Mouse (Mus musculus) cerebellum, adult 11-12 months (tissue): ENCODE data around the gene Cep78.

Source experiments
- DNase-seq: peaks from one replicate; pipeline ENCODE4 v3.0.0; 2022

The Cep78 gene

GRCm38 (mm10) chr19:15984449-15985171 lies at the start of gene Cep78:
Gene Cep78 (minus strand): TSS chr19:15984989.
- DNase-seq = peak; percentile 93

- peak; percentile 21 for DNase-seq
These were observed 46.5 kb upstream of the Cep78 start for GRCm38 (mm10) chr19:16031276-16031675.

- peak; percentile 60 for DNase-seq
These were observed 44.5 kb upstream of the Cep78 start for GRCm38 (mm10) chr19:16029253-16029771.

GRCm38 (mm10) chr19:16028746-16029252 lies 44.0 kb upstream of the Cep78 start:
- no peak for DNase-seq

- DNase-seq = no peak
These were observed 43.3 kb upstream of the Cep78 start for GRCm38 (mm10) chr19:16027876-16028670.

- DNase-seq = no peak
These were observed 41.5 kb upstream of the Cep78 start for GRCm38 (mm10) chr19:16026276-16026675.

GRCm38 (mm10) chr19:16022178-16022577 lies 37.4 kb upstream of the Cep78 start:
- DNase-seq = no peak

GRCm38 (mm10) chr19:16016171-16016570 lies 31.4 kb upstream of the Cep78 start:
- DNase-seq = no peak

- DNase-seq = no peak
These were observed 30.6 kb upstream of the Cep78 start for GRCm38 (mm10) chr19:16015191-16015968.

- no peak for DNase-seq
These were observed 25.1 kb upstream of the Cep78 start for GRCm38 (mm10) chr19:16009746-16010337.

GRCm38 (mm10) chr19:16009111-16009510 lies 24.3 kb upstream of the Cep78 start:
- DNase-seq = no peak

- no peak for DNase-seq
These were observed 22.3 kb upstream of the Cep78 start for GRCm38 (mm10) chr19:16007131-16007530.

GRCm38 (mm10) chr19:15998157-15998556 lies 13.4 kb upstream of the Cep78 start:
- peak; percentile 43 for DNase-seq

GRCm38 (mm10) chr19:15996901-15997564 lies 12.2 kb upstream of the Cep78 start:
- peak; percentile 85 for DNase-seq

GRCm38 (mm10) chr19:15990102-15990501 lies 5.3 kb upstream of the Cep78 start:
- DNase-seq = no peak

- DNase-seq = no peak
These were observed 454 bp upstream of the Cep78 start for GRCm38 (mm10) chr19:15985172-15985713.

GRCm38 (mm10) chr19:15983739-15984344 lies 947 bp downstream of the Cep78 start:
- no peak for DNase-seq

GRCm38 (mm10) chr19:15982926-15983738 lies 1.7 kb downstream of the Cep78 start:
- peak; percentile 32 for DNase-seq

- peak; percentile 49 for DNase-seq
These were observed 2.9 kb downstream of the Cep78 start for GRCm38 (mm10) chr19:15981861-15982260.

GRCm38 (mm10) chr19:15973365-15973764 lies 11.4 kb downstream of the Cep78 start:
- no peak for DNase-seq
